Mouse (Mus musculus) thymus, adult 2 months (tissue): ENCODE measurements around the gene Degs1. TPM values are rescaled to one million over a fixed set of nuclear protein-coding genes. Genes with fewer than 3 reads are reported as not detected.

Source experiments
- DNase-seq: peaks from one replicate; pipeline ENCODE4 v3.0.0; 2021
- H3K27ac ChIP-seq: fragments of 200-500 bp; 2 replicates; pipeline ENCODE4 v1.5.1; 2012; ENCODE audit warnings: low read length, control low read depth; ENCODE audit not compliant: control insufficient read depth, insufficient read depth
- H3K27me3 ChIP-seq: fragments of 200-500 bp; 2 replicates; pipeline ENCODE4 v1.6.1; 2012; ENCODE audit warnings: mild to moderate bottlenecking, low read length, moderate library complexity, mixed read lengths; ENCODE audit not compliant: control insufficient read depth, insufficient read depth
- H3K36me3 ChIP-seq: fragments of 200-500 bp; 2 replicates; pipeline ENCODE4 v1.6.1; 2012; ENCODE audit warnings: mild to moderate bottlenecking, low read length, moderate library complexity; ENCODE audit not compliant: control insufficient read depth, insufficient read depth
- H3K4me1 ChIP-seq: fragments of 200-500 bp; replicated peaks from 2 replicates; pipeline ENCODE4 v1.6.1; 2012; ENCODE audit warnings: low read length; ENCODE audit not compliant: control insufficient read depth, insufficient read depth
- H3K4me3 ChIP-seq: fragments of 200-500 bp; 2 replicates; pipeline ENCODE4 v1.5.1; 2012; ENCODE audit warnings: mild to moderate bottlenecking, low read length, control low read depth, moderate library complexity; ENCODE audit not compliant: control insufficient read depth, insufficient read depth
- CTCF ChIP-seq: fragments of 200-500 bp; IDR thresholded peaks from 2 replicates; pipeline ENCODE4 v1.5.1; 2012; ENCODE audit warnings: mild to moderate bottlenecking, control low read depth, low read length, moderate library complexity, borderline replicate concordance; ENCODE audit not compliant: control insufficient read depth, poor library complexity, insufficient read depth; ENCODE audit errors: extremely low read depth
- POLR2A ChIP-seq: fragments of 200-500 bp; IDR thresholded peaks from 2 replicates; pipeline ENCODE4 v1.6.1; 2012; ENCODE audit warnings: mild to moderate bottlenecking, low read length, control low read depth, moderate library complexity; ENCODE audit not compliant: control insufficient read depth, poor library complexity, insufficient read depth; ENCODE audit errors: extremely low read depth
- WGBS: fragments of 180-500 bp; shearing (Covaris S2); methylation state at CpG from one replicate; pipeline ENCODE4 v1.1.7; 2018; 5-methylcytosine and 5-hydroxymethylcytosine counted together
- polyA plus RNA-seq: library from polyadenylated mRNA; depleted of rRNA; stranded (reverse); fragments of >200 nt; gene quantifications from 2 replicates; pipeline ENCODE4 v1.2.3, GENCODE M21; 2012

Gene Degs1
- polyA plus RNA-seq, 1 experiment = 67.3 TPM

GRCm38 (mm10) chr1:182271130-182271529, 11.5 kb downstream of the Degs1 start:
- TF ChIP-seq POLR2A (no peak), CTCF (no peak)
- H3K27me3 ChIP-seq = no peaks in the 10 kb centered on the region
- H3K4me3 ChIP-seq = no peak overlapping the region
- no peak for DNase-seq
- no peaks in the 10 kb centered on the region for H3K4me1 ChIP-seq
- H3K36me3 ChIP-seq = peaks cover 5% of the 10 kb centered on the region
- WGBS = 96% methylated on average over 5 of the region's 5 CpGs
- no peak overlapping the region for H3K27ac ChIP-seq

GRCm38 (mm10) chr1:182268317-182268716, 14.3 kb downstream of the Degs1 start:
- DNase-seq = no peak
- Histone ChIP-seq H3K27me3 (no peaks in the 10 kb centered on the region), H3K4me1 (no peaks in the 10 kb centered on the region), H3K27ac (no peak overlapping the region), H3K36me3 (no peaks in the 10 kb centered on the region), H3K4me3 (no peak overlapping the region)
- no peak for TF ChIP-seq POLR2A
- no peak for TF ChIP-seq CTCF
- 93% methylated on average over 4 of the region's 4 CpGs for WGBS

- Histone ChIP-seq H3K27ac (no peak overlapping the region), H3K4me3 (no peak overlapping the region), H3K27me3 (no peaks in the 10 kb centered on the region), H3K36me3 (no peaks in the 10 kb centered on the region), H3K4me1 (no peaks in the 10 kb centered on the region)
- no peak for DNase-seq
- TF ChIP-seq POLR2A = no peak
- TF ChIP-seq CTCF = no peak
- WGBS = 94% methylated on average over 11 of the region's 11 CpGs
These were observed 16.5 kb downstream of the Degs1 start for GRCm38 (mm10) chr1:182266028-182266525.

GRCm38 (mm10) chr1:182256041-182256680, 26.4 kb downstream of the Degs1 start:
- H3K27me3 ChIP-seq = no peaks in the 10 kb centered on the region
- peaks cover 26% of the 10 kb centered on the region for H3K4me1 ChIP-seq
- no peaks in the 10 kb centered on the region for H3K36me3 ChIP-seq
- WGBS = 91% methylated on average over 11 of the region's 11 CpGs
- TF ChIP-seq POLR2A (no peak), CTCF (no peak)
- H3K4me3 ChIP-seq = no peak overlapping the region
- DNase-seq = no peak
- no peak overlapping the region for H3K27ac ChIP-seq

GRCm38 (mm10) chr1:182255031-182255430, 27.6 kb downstream of the Degs1 start:
- H3K4me3 ChIP-seq = peak overlapping the region; percentile 24
- H3K27ac ChIP-seq = peak overlapping the region; percentile 77
- H3K27me3 ChIP-seq = no peaks in the 10 kb centered on the region
- no peaks in the 10 kb centered on the region for H3K36me3 ChIP-seq
- TF ChIP-seq CTCF (no peak), POLR2A (no peak)
- H3K4me1 ChIP-seq = peaks cover 32% of the 10 kb centered on the region
- 4% methylated on average over 11 of the region's 11 CpGs for WGBS
- DNase-seq = peak; percentile 39

GRCm38 (mm10) chr1:182254618-182255017, 28.0 kb downstream of the Degs1 start:
- Histone ChIP-seq H3K27ac (peak overlapping the region; percentile 77), H3K4me3 (peak overlapping the region; percentile 24; the same call in 1 of the 2 replicates), H3K27me3 (no peaks in the 10 kb centered on the region), H3K36me3 (no peaks in the 10 kb centered on the region), H3K4me1 (peaks cover 32% of the 10 kb centered on the region)
- WGBS = 7% methylated on average over 8 of the region's 8 CpGs
- peak; percentile 43 for DNase-seq
- TF ChIP-seq POLR2A (no peak), CTCF (no peak)
